Mouse (Mus musculus) central nervous system, embryonic 18 days (tissue): ENCODE data around the gene Tmprss15. TPM values are rescaled to one million over a fixed set of nuclear protein-coding genes. Genes with fewer than 3 reads are reported as not detected.

Experiments used
- polyA plus RNA-seq: library from polyadenylated mRNA; depleted of rRNA; stranded (reverse); fragments of >200 nt; gene quantifications from 2 replicates; pipeline ENCODE4 v1.2.3, GENCODE M21; 2012; rRNA removed

Tmprss15 gene
- not detected in 2 replicates for polyA plus RNA-seq

DNA sequence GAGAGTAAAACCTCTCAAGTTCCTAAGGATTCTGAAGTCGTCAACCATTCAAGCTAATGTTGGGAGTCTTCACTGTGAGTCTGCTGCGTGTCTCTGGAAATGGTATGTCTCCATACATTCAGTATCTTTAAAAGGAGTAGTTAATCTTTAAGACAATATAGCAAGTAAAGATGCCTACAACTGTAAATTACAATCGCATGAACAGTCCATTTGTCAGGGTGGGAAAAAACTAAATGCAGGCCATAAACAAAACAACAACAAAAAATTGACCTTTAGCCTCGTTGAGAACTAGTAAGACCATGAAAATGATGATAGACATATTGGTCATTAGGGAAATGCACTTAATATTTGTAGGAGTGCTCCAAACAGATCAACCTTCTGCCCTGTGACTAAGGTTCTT lies at the start of gene Tmprss15:
Tmprss15 (minus strand) TSS at position 101 of the 400 bp plus-strand sequence.

DNA sequence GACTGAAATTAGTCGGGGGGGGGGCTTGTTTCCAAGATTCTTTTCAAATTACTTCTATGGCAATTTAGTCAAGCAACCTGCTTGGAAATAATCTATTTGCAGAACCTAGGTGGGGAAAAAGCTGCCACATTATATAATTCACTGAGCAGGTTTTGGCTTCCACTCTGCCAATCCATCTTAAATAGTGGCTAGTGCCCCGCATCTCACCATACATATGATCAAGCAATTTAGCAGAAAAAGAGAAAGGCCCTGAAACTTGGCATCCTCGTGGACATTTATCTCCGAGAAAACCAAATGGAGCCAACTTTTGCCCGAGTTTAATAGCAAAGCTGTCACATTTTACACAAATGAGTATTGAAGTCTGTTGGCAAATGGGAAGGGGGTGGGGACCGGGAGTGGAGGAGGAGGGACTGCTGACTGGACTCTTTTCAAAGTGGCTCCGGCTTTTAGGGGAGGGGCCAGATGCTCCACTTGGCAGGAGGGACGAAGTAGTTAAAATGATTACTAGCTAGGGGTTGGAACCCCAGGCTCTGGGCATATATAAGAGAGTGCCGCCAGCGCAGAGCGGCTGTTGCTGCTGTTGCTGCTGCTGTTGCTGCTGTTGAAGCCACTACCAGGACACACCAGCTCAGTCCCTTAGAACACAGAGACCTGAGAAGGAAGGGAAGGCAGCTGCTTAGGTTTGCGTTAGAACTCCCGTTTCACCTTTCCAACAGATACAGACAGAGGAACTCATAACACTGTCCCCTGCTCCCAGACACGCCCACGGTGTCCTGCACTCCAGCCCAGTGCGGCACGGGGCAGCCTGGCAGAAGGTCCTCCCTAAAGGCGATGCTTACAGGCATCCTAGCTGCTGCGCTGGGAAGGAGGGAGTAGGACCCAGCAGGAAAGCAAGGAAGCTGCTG lies 160.3 kb downstream of the Tmprss15 start, which contains the start of gene Chodl:
Chodl (plus strand) TSS at position 567 of the 905 bp plus-strand sequence.

Other genes with a start within 250 kb of the Tmprss15 start
- gene Chodl, start 160.1 kb downstream of the Tmprss15 start, polyA plus RNA-seq = 7.5 and 10.9 TPM in 2 replicates